Mouse (Mus musculus) liver, postnatal 0 days (tissue): ENCODE data around the gene Them7. TPM values are rescaled to one million over a fixed set of nuclear protein-coding genes. Genes with fewer than 3 reads are reported as not detected.
A peak's percentile ranks its signal among the peaks of the same experiment; 100 is the strongest.

ENCODE experiments used
- ATAC-seq: fragments of 200-750 bp; cut with Nextera tagmentation; 2 replicates; pipeline ENCODE4 v1.8.0; 2017; ENCODE audit warnings: mild to moderate bottlenecking, moderate library complexity
- DNase-seq: peaks from one replicate; pipeline ENCODE4 v3.0.0-alpha.2; 2016
- H3K27ac ChIP-seq: fragments of 300-500 bp; sonication (generic); 2 replicates; pipeline ENCODE4 v1.5.1; 2014; ENCODE audit warnings: antibody characterized with exemption, moderate library complexity, mild to moderate bottlenecking, low read depth
- H3K27me3 ChIP-seq: fragments of 300-500 bp; sonication (generic); 2 replicates; pipeline ENCODE4 v1.6.1; 2014; ENCODE audit warnings: low read length, control low read depth, mixed read lengths; ENCODE audit not compliant: insufficient read depth
- H3K36me3 ChIP-seq: fragments of 300-500 bp; sonication (generic); replicated peaks from 2 replicates; pipeline ENCODE4 v1.6.1; 2014; ENCODE audit warnings: mild to moderate bottlenecking, control low read depth, low read length, moderate library complexity, mixed read lengths; ENCODE audit not compliant: insufficient read depth
- H3K4me1 ChIP-seq: fragments of 300-500 bp; sonication (generic); 2 replicates; pipeline ENCODE4 v1.6.1; 2014; ENCODE audit warnings: antibody characterized with exemption, mild to moderate bottlenecking, control low read depth; ENCODE audit not compliant: insufficient read depth
- H3K4me2 ChIP-seq: fragments of 300-500 bp; sonication (generic); 2 replicates; pipeline ENCODE4 v1.6.1; 2014; ENCODE audit warnings: low read depth, mild to moderate bottlenecking, low read length, moderate library complexity, mixed read lengths
- H3K4me3 ChIP-seq: fragments of 300-500 bp; sonication (generic); 2 replicates; pipeline ENCODE4 v1.5.1; 2014; ENCODE audit warnings: low read depth, low read length
- H3K9ac ChIP-seq: fragments of 300-500 bp; sonication (generic); replicated peaks from 2 replicates; pipeline ENCODE4 v1.6.1; 2014; ENCODE audit warnings: mild to moderate bottlenecking, moderate library complexity
- H3K9me3 ChIP-seq: fragments of 300-500 bp; sonication (generic); 2 replicates; pipeline ENCODE4 v1.6.1; 2016; ENCODE audit warnings: mild to moderate bottlenecking, control low read depth, low read length, mixed read lengths
- CTCF ChIP-seq: sonication (generic); IDR thresholded peaks from 2 replicates; pipeline ENCODE4 v1.5.1; 2016; ENCODE audit warnings: antibody characterized with exemption, low read depth
- EP300 ChIP-seq: IDR thresholded peaks from 2 replicates; pipeline ENCODE4 v1.6.1; 2016; ENCODE audit warnings: antibody characterized with exemption, low read depth, mild to moderate bottlenecking
- WGBS: fragments of 180-500 bp; shearing (Covaris S2); extraction: QIAGEN DNeasy Blood & Tissue Kit; methylation state at CpG from one replicate; pipeline ENCODE4 v1.1.7; 2014; ENCODE audit not compliant: insufficient replicate concordance; 5-methylcytosine and 5-hydroxymethylcytosine counted together
- polyA plus RNA-seq: library from polyadenylated mRNA; unstranded; fragments of >200 nt; fragmentation: Nextera tagmentation; extraction: Ambion mirVana; gene quantifications from 2 replicates; pipeline ENCODE4 v1.2.1, GENCODE M21; 2015

Them7 gene
- polyA plus RNA-seq, 1 experiment from 2014 or later = 6.6 TPM

- no peak overlapping the region for H3K27ac ChIP-seq
- no peak overlapping the region for H3K9ac ChIP-seq
- H3K4me1 ChIP-seq = no peaks in the 10 kb centered on the region
- H3K27me3 ChIP-seq = no peaks in the 10 kb centered on the region
- H3K36me3 ChIP-seq = no peaks in the 10 kb centered on the region
- ATAC-seq (no peak), DNase-seq (no peak)
- TF ChIP-seq EP300 = no peak
- 49% methylated on average over 4 of the region's 4 CpGs for WGBS
- no peak overlapping the region for H3K4me2 ChIP-seq
- no peak overlapping the region for H3K4me3 ChIP-seq
- no peaks in the 10 kb centered on the region for H3K9me3 ChIP-seq
Observed at GRCm38 (mm10) chr2:105284855-105285254, 60.7 kb downstream of the Them7 start.

- TF ChIP-seq CTCF (no peak), EP300 (no peak)
- Histone ChIP-seq H3K4me1 (no peaks in the 10 kb centered on the region), H3K4me2 (no peak overlapping the region), H3K4me3 (no peak overlapping the region), H3K27me3 (no peaks in the 10 kb centered on the region), H3K27ac (no peak overlapping the region), H3K36me3 (no peaks in the 10 kb centered on the region), H3K9me3 (0 out of 2 replicates have a peak, but pooled peaks cover 4% of the 10 kb centered on the region), H3K9ac (no peak overlapping the region)
- DNase-seq = no peak
- WGBS = 43% methylated on average over 1 of the region's 1 CpGs
- no peak for ATAC-seq
Observed at GRCm38 (mm10) chr2:105295823-105296222, 71.7 kb downstream of the Them7 start.

DNA sequence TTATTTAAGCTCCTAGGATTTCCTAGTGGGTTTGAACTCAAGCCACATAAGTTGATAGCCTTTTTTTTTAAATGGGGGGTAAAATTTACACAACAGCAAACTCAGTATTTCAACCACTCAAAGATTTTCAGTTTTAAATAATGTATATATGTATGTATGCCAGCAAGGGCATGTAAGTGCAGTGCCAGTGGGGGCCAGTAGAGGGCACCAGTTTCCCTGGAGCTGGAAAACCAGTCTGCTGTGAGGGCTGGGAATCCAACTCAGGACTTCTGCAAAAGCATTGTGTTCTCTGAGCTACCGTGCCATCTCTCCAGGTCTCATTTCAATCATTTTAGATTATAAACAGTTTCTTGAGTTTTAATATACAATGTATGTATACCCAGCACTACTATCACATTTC is 74.8 kb downstream of the Them7 start:
- H3K27ac ChIP-seq = no peak overlapping the region
- 82% methylated on average over 1 of the region's 1 CpGs for WGBS
- 0 out of 2 replicates have a peak, but pooled peaks cover 4% of the 10 kb centered on the region for H3K9me3 ChIP-seq
- H3K4me2 ChIP-seq = no peak overlapping the region
- H3K9ac ChIP-seq = no peak overlapping the region
- H3K4me1 ChIP-seq = no peaks in the 10 kb centered on the region
- no peak overlapping the region for H3K4me3 ChIP-seq
- no peak for ATAC-seq
- no peaks in the 10 kb centered on the region for H3K27me3 ChIP-seq
- no peaks in the 10 kb centered on the region for H3K36me3 ChIP-seq
- no peak for DNase-seq
- TF ChIP-seq EP300 (no peak), CTCF (peak; percentile 48)

- TF ChIP-seq CTCF (no peak), EP300 (no peak)
- Histone ChIP-seq H3K27ac (no peak overlapping the region), H3K9me3 (0 out of 2 replicates have a peak, but pooled peaks cover 4% of the 10 kb centered on the region), H3K4me3 (no peak overlapping the region), H3K4me2 (no peak overlapping the region), H3K27me3 (no peaks in the 10 kb centered on the region), H3K9ac (no peak overlapping the region), H3K4me1 (no peaks in the 10 kb centered on the region), H3K36me3 (no peaks in the 10 kb centered on the region)
- ATAC-seq (no peak), DNase-seq (no peak)
- WGBS = 85% methylated on average over 8 of the region's 8 CpGs
Observed at GRCm38 (mm10) chr2:105301082-105301481, 77.0 kb downstream of the Them7 start.

GRCm38 (mm10) chr2:105301531-105301930 is 77.4 kb downstream of the Them7 start:
- ATAC-seq = no peak
- TF ChIP-seq EP300 (no peak), CTCF (no peak)
- no peak overlapping the region for H3K4me3 ChIP-seq

GRCm38 (mm10) chr2:105303962-105304514 is 79.9 kb downstream of the Them7 start:
- ATAC-seq (no peak), DNase-seq (no peak)
- no peak overlapping the region for H3K4me2 ChIP-seq
- 60% methylated on average over 6 of the region's 6 CpGs for WGBS
- no peak overlapping the region for H3K9ac ChIP-seq
- TF ChIP-seq CTCF = no peak
- TF ChIP-seq EP300 = no peak
- no peak overlapping the region for H3K4me3 ChIP-seq
- H3K27me3 ChIP-seq = no peaks in the 10 kb centered on the region
- H3K4me1 ChIP-seq = no peaks in the 10 kb centered on the region
- 0 out of 2 replicates have a peak, but pooled peaks cover under 1% of the 10 kb centered on the region for H3K9me3 ChIP-seq
- H3K27ac ChIP-seq = no peak overlapping the region
- H3K36me3 ChIP-seq = no peaks in the 10 kb centered on the region

More at GRCm38 (mm10) chr2:105301531-105301930, 77.4 kb downstream of the Them7 start:
- WGBS = 52% methylated on average over 10 of the region's 10 CpGs
- Histone ChIP-seq H3K36me3 (no peaks in the 10 kb centered on the region), H3K27ac (no peak overlapping the region), H3K4me2 (no peak overlapping the region), H3K9ac (no peak overlapping the region), H3K4me1 (no peaks in the 10 kb centered on the region), H3K27me3 (no peaks in the 10 kb centered on the region), H3K9me3 (0 out of 2 replicates have a peak, but pooled peaks cover 4% of the 10 kb centered on the region)
- DNase-seq = no peak
